Mouse (Mus musculus) kidney, postnatal 4 days (tissue): ENCODE results near the gene Coro1b.

ENCODE experiments used
- DNase-seq, 2 experiments: peaks; one replicate each; pipeline ENCODE4 v3.0.0; 2021; ENCODE audit warnings: mixed read lengths in 2 of 2

The Coro1b gene

DNA sequence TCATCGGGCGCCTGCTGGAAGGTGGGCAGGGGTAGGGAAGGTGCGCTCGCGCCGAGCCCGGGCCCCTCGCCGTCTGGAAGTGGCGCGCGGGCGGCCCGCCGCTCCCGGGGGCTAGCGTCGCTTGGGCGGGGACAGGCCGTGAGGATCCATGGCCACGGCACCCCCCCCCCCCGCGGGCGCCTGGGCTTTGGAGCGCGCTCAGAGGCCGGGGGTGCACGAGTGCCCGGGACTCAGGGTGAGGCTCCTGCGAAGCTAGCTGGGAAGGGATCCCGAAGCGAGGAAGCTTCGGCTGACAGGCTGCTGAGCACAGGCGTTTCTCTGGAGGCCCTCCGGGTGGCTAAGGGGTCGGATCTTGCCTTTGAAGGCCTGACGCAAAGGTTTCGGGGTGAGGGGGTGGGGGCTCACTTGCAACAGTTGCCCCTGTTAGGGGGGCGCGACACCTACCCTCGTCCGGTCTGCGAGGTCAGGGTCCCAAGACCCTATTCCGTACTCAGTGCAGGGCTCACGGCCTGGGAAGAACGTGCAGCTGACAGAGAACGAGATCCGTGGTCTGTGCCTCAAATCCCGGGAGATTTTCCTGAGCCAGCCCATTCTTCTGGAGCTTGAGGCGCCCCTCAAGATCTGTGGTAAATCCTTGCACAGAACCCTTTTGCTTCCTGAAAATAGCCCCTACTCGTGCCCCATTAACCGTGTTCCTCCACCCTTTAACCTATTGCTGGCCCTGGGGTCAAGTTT, 44.0 kb downstream of the Coro1b start:
- DNase-seq: no peak

DNA sequence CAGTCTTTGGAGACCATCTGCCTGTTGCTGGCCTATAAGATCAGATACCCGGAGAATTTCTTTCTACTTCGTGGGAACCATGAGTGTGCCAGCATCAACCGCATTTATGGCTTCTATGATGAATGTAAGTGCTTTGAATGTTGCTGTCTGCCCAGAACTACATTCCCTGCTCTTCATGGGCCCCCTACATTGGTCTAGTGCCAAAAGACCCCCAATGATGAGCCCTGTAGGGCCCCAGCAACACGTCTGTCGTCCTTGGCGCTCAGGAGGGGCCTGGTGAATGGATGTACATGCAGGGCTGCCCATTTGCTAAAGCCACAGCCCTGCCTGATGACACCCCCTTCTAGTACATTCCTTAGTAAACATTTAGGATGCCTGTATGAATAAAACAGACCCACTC, 44.7 kb downstream of the Coro1b start:
- peak in 1 of 2 experiments; percentile 8 for DNase-seq

DNA sequence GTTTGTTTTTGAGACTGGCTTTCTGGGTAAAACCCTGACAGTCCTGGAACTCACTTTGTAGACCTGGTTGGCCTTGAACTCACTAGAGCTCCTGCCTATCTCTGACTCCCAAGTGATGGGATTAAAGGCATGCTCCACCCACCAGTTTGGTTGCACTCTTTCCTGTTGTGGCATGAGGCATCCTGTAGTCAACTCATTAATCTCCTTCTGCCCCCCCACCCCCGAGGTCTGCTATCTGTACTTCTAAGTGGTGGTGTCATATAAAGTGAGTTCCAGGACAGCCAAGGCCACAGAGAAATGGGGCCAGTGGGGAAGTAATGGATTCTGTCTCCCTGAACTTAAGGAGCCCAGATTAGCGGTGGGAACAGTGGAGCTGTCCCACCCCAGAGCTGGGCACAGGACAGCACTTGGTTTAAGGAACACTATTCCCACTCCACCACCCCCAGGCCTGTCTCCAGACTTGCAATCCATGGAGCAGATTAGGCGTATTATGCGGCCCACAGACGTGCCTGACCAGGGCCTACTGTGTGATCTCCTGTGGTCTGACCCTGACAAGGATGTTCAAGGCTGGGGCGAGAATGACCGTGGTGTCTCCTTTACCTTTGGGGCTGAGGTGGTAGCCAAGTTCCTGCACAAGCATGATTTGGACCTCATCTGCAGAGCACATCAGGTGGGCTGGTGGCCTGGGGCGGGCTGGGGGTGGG, 45.8 kb downstream of the Coro1b start:
- DNase-seq: no peak

DNA sequence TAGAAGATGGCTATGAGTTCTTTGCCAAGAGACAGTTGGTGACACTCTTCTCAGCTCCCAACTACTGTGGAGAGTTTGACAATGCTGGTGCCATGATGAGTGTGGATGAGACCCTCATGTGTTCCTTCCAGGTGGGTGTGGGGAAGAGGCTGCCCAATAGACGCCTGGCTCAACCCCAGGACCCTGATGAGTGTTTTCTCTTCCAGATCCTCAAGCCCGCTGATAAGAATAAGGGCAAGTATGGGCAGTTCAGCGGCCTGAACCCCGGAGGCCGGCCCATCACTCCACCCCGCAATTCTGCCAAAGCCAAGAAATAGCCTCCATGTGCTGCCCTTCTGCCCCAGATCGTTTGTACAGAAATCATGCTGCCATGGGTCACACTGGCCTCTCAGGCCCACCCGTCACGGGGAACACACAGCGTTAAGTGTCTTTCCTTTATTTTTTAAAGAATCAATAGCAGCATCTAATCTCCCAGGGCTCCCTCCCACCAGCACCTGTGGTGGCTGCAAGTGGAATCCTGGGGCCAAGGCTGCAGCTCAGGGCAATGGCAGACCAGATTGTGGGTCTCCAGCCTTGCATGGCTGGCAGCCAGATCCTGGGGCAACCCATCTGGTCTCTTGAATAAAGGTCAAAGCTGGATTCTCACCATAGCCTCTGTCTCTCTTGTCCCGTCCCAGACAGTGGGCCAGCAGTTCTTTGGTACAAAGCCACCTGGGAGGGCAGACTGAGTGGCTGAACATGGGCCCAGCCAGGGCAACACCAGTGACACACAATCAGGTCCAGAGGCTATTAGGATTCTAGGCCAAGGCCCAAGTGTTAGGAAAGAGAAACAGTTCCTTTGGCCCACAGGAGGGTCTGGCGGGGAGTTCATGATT, 46.6 kb downstream of the Coro1b start:
- DNase-seq: peak in 1 of 2 experiments; percentile 15

DNA sequence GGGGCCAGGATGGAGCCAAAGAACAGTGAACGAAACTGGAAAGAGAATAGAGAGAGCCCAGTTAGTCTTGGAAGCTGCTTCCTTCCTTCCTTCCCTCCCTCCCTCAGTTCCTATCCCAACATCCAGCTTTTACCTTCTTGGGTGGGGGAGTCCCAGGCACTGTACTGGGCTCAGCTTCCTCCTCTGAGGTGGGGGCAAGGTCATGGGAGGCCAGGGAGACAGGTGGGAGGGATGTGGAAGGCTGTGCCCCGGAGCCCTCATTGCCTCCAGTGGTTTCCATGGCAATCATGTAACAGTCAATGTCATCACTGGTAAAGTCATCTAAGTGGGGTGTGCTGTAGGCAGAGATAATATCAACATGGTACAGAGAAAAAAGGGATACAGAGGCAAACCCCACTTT, 47.6 kb downstream of the Coro1b start:
- DNase-seq: peak in 1 of 2 experiments; percentile 9

DNA sequence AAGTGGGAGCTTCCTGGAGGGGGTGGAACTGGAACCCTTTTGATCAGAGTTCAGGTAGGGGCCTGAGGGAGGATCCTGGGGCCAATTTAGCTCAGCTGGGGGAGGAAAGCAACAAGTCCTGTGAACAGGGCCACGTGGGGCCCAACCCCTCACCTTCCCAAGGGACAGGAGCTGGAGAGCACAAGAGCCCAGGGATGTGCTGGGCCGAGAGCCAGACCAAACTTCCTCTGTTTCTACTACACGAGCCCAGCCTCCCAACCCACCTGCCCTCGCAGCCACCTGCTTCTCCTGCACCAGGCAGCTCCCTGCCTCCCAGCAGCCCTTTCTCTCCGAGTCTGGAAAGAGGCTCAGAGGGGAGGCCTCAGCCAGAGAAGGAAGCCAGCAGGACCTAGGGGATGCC, 48.1 kb downstream of the Coro1b start:
- DNase-seq: peak; percentile 43 to 54

DNA sequence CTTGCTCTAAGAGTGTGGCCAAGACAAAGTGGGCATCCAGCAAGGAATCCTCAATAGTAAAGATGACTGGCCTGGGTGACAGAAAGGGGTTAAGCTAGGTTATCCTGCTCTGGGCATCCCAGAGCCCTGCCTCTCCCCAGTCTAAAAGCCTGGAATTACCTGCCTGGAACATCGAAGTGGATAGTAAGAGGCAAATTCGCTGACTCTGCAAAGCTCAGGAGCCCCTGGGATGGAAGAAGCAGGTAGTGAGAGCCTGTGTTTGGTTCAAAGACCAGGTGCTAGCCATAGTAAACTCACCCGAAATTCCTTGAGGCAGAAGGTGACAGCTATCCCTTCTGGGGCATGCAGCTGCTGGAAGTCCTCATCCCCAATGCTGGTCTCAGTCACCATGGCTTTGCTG, 48.8 kb downstream of the Coro1b start:
- DNase-seq: no peak

DNA sequence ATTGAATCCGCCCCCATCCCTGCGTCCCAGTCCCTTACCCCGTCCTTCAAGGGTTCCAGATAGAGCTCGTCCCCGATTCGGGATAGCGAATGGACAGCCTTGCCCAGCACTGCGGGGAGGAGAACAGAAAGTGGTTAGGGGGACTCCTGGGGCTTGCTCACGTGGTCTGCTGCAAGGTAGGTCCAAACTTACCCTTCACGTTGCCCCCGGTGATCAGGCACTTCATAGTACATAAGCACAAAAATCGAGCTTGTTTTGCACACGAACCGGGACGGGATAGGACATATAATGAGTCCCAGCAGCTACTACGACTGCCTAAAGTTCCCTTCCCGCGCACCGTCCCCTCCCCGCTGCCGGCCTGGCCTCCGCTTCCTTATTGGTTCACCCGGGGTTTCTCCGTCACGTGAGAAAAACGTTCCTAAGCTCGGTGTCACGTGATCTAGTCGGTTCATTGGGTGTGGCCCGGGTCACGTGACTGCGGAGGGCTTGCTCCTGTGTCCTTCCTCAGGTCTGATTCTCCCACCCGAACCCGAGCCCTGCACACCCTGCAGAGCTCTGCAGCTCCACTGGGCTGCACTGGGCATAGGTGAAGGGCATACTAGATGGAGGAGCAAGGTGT, 53.0 kb downstream of the Coro1b start, which contains the start of gene Rad9a:
TSS of gene Rad9a (minus strand) at position 372 of the 619 bp plus-strand sequence.
- peak; percentile 97 to 98 for DNase-seq

DNA sequence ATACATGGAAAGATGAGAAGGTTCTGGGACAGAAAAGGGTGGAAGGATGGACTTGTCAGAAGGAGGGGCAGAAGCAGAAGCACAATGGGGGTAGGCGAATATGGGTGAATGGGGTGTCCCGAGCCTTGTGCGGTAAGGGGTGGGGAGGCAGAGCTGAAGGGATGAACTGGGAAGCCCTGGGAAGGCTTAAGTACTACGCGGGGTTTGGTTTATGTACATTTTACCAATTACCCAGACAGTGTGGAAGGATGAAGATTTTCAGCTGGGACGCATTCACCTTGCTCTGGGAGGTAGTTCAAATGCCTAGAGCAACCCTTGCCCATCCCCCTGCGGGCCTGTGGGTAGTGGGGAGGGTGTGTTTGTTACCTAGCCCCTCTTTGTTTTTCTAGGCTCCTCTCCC, 53.7 kb downstream of the Coro1b start:
- DNase-seq: no peak

DNA sequence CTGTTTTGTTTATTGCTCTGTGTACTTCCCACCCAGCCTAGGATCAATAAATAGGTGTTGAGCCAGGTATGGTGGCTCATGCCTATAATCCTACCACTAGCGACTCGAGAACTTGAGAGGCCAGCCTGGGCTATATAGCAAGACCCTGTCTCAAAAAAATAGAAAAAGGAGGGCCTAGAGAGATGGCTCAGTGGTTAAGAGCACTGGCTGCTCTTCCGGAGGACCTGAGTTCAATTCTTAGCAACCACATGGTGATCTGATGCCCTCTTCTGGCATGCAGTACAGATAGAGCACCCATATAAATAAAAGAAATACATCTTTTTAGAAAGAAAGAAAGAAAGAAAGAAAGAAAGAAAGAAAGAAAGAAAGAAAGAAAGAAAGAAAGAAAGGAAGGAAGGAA, 54.7 kb downstream of the Coro1b start:
- DNase-seq: no peak
